Mouse (Mus musculus): Measurements from ENCODE around the gene Olfr1359.

The Olfr1359 gene

DNA sequence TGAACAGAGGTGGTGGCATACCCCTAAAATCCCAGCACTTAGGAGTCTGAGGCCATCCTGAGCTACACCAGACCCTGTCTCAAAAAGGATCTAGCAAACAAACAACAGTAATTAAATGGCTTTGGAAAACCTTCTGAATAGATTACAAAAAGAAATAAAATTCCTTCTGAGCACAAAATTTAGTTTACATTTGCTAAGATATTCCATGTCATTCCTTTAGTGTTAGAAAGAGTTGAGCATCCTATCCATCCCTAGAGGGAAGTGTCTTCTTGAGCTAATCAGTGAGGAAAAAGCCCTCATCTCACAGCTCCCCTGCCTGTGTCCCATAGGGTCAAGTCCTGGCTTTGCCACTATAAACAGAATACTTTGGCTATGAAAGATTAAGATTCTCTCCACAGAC, at the start of gene Olfr1359:
TSS of gene Olfr1359 (plus strand) at position 301 of the 400 bp plus-strand sequence.
- DNase-seq (ENCODE audit: low read depth): no peak

GRCm38 (mm10) chr13:21663286-21663685, 34.6 kb upstream of the Olfr1359 start, which contains the start of gene Olfr1361:
Gene Olfr1361, minus strand, starts transcription at chr13:21663386.
- no peak for DNase-seq (ENCODE audit: low read depth)

DNA sequence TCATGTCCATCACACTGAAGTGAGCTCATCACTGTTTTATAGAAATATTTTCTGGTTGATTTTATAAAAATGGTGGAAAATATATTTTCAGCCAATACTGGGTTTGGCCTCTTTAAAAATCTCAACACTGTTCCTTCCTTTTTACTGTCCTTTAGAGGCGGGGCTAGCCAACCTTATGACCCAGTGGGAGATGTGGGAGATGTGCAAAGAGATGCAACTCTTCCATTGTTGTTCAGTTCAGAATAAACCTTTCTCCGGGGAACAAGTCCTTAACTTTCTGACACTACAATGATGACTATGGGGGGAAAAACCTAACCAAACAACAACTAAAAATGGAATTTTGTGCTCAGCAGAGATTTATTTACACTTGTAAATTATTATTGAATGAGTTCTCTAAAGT, 20.6 kb upstream of the Olfr1359 start, which contains the start of gene Olfr1360:
TSS of gene Olfr1360 (minus strand) at position 101 of the 400 bp plus-strand sequence.
- no peak for DNase-seq (ENCODE audit: low read depth)

DNA sequence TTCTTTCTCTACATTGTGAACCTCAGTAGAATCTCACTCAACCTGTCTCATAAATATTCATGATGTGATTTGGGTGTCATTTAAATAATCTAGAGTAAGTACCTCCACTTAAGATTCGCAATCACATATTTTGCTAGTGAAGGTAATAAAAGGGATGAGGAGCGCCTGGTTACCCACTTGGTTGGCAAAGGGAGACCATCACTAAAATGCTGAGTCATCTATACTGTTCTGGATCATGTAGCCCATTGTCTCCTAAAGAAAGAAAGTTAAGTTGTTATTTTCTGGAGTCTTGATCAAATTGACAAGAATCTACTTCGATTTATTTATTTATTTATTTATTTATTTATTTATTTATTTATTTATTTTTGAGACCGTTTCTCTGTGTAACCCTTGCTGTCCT, 8.8 kb downstream of the Olfr1359 start:
- no peak for DNase-seq (ENCODE audit: low read depth)

- DNase-seq (ENCODE audit: low read depth): peak; percentile 90
These were observed 12.3 kb downstream of the Olfr1359 start for GRCm38 (mm10) chr13:21710031-21710711.

GRCm38 (mm10) chr13:21710821-21711525, 13.1 kb downstream of the Olfr1359 start:
- peak; percentile 88 for DNase-seq (ENCODE audit: low read depth)

DNA sequence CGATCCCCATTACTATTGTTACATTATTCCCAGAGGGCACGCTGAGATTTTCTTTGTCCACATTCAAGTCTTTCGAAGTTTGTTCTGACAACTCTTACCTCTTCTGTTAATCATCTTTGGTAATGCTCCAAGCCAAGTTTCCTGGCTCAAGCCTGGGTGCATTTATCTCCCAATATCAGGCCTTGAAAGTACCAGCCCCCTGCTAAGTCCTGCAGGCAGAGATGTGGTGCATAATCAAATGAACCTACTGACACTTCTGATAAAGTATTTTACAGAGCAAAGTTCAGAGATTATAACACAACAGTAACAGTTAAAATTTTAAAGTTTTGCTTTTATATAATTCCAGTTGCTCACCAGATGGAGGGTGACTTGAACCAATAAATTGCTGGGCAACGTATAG, 13.8 kb downstream of the Olfr1359 start:
- DNase-seq (ENCODE audit: low read depth): peak; percentile 64

- peak; percentile 91 for DNase-seq (ENCODE audit: low read depth)
These were observed 16.8 kb downstream of the Olfr1359 start for GRCm38 (mm10) chr13:21714725-21715124.

GRCm38 (mm10) chr13:21715131-21715863, 17.4 kb downstream of the Olfr1359 start:
- peak; percentile 91 for DNase-seq (ENCODE audit: low read depth)

DNA sequence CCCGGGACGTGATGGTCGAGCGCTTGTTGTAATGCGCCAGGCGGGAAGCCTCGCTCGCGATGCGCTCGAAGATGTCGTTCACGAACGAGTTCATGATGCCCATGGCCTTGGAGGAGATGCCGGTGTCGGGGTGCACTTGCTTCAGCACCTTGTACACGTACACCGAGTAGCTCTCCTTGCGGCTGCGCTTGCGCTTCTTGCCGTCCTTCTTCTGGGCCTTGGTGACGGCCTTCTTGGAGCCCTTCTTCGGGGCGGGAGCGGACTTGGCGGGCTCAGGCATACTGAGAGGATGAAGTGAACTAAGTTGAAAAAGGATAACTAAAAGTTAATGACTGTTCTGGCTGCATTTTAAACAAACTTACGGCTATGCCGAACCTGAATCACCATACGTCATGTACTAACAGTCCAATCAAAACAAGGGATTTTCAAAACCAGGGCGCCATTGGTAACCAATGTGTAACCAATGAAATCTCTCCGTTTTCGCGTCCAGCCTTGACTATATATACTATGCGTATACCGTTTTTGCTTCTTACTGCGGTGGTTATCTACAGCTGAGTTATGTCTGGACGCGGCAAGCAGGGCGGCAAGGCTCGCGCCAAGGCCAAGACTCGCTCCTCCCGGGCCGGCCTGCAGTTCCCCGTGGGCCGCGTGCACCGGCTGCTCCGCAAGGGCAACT, 18.1 kb downstream of the Olfr1359 start, which contains the start of the genes Hist1h2bl and Hist1h2ai:
TSS of gene Hist1h2bl (minus strand) at position 280 of the 676 bp plus-strand sequence.
TSS of gene Hist1h2ai (plus strand) at position 559 of the 676 bp plus-strand sequence.
- DNase-seq (ENCODE audit: low read depth): peak; percentile 100

DNA sequence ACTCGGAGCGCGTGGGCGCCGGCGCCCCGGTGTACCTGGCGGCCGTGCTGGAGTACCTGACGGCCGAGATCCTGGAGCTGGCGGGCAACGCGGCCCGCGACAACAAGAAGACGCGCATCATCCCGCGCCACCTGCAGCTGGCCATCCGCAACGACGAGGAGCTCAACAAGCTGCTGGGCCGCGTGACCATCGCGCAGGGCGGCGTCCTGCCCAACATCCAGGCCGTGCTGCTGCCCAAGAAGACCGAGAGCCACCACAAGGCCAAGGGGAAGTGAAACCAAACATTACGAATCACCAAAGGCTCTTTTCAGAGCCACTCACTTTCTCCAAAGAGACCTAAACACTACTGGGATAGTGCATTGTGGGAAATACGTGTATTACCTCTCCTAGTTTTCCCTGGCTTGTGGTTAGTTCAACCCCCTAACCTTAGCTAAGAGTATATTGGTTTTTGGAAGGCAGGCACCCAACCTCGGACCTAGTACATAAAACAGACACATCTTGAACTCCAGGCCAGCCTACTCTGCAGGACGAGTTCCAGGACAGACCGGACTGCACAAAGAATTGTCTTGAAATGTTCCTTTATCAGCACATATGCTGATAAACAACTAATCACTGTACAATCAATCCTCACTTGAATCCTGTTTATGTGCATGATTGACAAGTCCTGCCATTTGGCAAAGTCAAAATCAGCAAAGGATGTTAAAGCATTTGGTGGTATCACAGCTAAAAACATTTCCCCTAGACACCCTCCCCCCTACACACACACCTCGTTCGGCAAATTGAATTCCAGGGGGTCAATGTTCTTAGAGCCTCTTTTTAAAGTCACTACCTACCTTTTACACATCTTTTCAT, 18.9 kb downstream of the Olfr1359 start:
- peak; percentile 93 for DNase-seq (ENCODE audit: low read depth)

- DNase-seq (ENCODE audit: low read depth): peak; percentile 99
These were observed 19.8 kb downstream of the Olfr1359 start, which contains the start of gene Hist1h3h for GRCm38 (mm10) chr13:21717397-21718357. Gene Hist1h3h, plus strand, starts transcription at chr13:21717659.

DNA sequence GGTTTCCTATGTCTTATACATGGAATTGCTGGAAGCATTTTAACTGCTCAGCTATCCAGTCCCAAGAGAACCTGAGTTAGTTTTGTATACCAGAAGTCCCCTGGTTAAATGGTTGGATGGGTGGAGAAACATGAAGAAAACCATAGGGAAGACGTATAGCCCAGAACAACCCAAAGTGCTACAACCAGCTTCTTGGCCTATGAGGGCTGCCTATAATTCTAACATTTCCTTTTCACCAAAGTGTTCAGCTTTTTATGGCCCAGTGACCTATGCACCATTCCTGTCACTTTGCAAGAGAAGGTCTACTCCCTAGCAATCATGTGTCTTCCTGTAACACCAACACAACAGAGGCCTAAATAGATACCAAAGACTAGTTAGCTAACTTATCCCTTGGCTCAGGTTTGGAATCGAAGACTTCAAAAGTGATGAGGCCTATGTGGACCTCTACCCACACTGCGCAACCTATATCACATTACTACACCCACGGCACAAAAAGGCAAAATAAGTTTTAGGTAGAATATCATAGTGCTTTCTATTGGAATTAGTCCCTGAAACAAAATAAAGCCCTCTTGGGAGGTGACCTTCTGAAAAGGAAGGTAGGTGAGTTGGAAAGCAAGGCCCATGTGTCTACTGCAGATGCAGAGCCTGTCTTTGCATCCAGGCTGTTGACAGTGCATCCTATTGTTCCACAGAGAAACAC, 20.6 kb downstream of the Olfr1359 start:
- peak; percentile 85 for DNase-seq (ENCODE audit: low read depth)

DNA sequence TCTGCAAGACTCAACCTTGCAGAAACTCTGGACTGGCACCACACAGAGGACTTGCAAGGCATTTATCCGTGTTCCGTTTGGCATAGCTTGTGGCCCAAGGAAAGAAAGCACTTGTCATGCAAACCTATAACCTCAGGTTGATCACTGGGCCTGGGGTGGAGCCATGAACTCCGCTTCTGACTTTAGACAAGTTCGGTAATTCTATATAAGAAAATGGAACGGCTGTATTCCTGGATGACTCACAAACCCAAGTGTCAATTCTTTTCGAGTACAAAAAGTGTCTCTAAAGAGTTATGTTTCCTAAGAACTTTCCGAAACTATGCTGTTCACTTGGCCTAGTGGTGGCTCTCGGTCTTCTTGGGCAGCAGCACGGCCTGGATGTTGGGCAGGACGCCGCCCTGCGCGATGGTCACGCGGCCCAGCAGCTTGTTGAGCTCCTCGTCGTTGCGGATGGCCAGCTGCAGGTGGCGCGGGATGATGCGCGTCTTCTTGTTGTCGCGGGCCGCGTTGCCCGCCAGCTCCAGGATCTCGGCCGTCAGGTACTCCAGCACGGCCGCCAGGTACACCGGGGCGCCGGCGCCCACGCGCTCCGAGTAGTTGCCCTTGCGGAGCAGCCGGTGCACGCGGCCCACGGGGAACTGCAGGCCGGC, 23.3 kb downstream of the Olfr1359 start:
- DNase-seq (ENCODE audit: low read depth): peak; percentile 89

GRCm38 (mm10) chr13:21721757-21722372, 24.0 kb downstream of the Olfr1359 start, which contains the start of gene Hist1h2bm:
Gene Hist1h2bm, plus strand, starts transcription at chr13:21722044.
- DNase-seq (ENCODE audit: low read depth): peak; percentile 99

- DNase-seq (ENCODE audit: low read depth): peak; percentile 86
These were observed 24.5 kb downstream of the Olfr1359 start for GRCm38 (mm10) chr13:21722373-21722925.

Data from 416B (cell line).